Mouse (Mus musculus) heart, embryonic 15.5 days (tissue): Measurements from ENCODE around the gene Cd99l2. TPM values are rescaled to one million over a fixed set of nuclear protein-coding genes. Genes with fewer than 3 reads are reported as not detected.

Experiments
- ATAC-seq: fragments of 200-750 bp; cut with Nextera tagmentation; replicated peaks from 2 replicates; pipeline ENCODE4 v1.8.0; 2017; ENCODE audit warnings: low read depth, moderate TSS enrichment; ENCODE audit not compliant: insufficient number of reproducible peaks, insufficient read depth, low FRiP score
- H3K27ac ChIP-seq: fragments of 300-500 bp; sonication (generic); 2 replicates; pipeline ENCODE4 v1.5.1; 2015; ENCODE audit warnings: mild to moderate bottlenecking, inconsistent platforms
- H3K27me3 ChIP-seq: fragments of 300-500 bp; sonication (generic); 2 replicates; pipeline ENCODE4 v1.6.1; 2015; ENCODE audit warnings: inconsistent platforms
- H3K36me3 ChIP-seq: fragments of 300-500 bp; sonication (generic); 2 replicates; pipeline ENCODE4 v1.6.1; 2015; ENCODE audit warnings: mild to moderate bottlenecking, inconsistent platforms
- H3K4me1 ChIP-seq: fragments of 300-500 bp; sonication (generic); replicated peaks from 2 replicates; pipeline ENCODE4 v1.6.1; 2015; ENCODE audit warnings: inconsistent platforms
- H3K4me2 ChIP-seq: fragments of 300-500 bp; sonication (generic); 2 replicates; pipeline ENCODE4 v1.6.1; 2015; ENCODE audit warnings: inconsistent platforms, mild to moderate bottlenecking, moderate library complexity
- H3K4me3 ChIP-seq: fragments of 300-500 bp; sonication (generic); 2 replicates; pipeline ENCODE4 v1.5.1; 2015; ENCODE audit warnings: mild to moderate bottlenecking, inconsistent platforms
- H3K9ac ChIP-seq: fragments of 300-500 bp; sonication (generic); 2 replicates; pipeline ENCODE4 v1.6.1; 2015; ENCODE audit warnings: mild to moderate bottlenecking, inconsistent platforms
- H3K9me3 ChIP-seq: fragments of 300-500 bp; sonication (generic); replicated peaks from 2 replicates; pipeline ENCODE4 v1.6.1; 2016; ENCODE audit warnings: inconsistent platforms
- WGBS: fragments of 180-500 bp; shearing (Covaris S2); methylation state at CpG from one replicate; pipeline ENCODE4 v1.1.7; 2015; ENCODE audit warnings: mixed read lengths; 5-methylcytosine and 5-hydroxymethylcytosine counted together
- polyA plus RNA-seq: library from polyadenylated mRNA; unstranded; fragments of >200 nt; fragmentation: Nextera tagmentation; extraction: Ambion mirVana; gene quantifications from 2 replicates; pipeline ENCODE4 v1.2.1, GENCODE M21; 2015

The Cd99l2 gene
- polyA plus RNA-seq = 30.1 and 34.5 TPM in 2 replicates

- Histone ChIP-seq H3K4me3 (peak within 1 kb of the TSS; percentile 67), H3K4me1 (no peaks in the 10 kb centered on the region), H3K27ac (peak within 1 kb of the TSS; percentile 95), H3K9ac (peak within 1 kb of the TSS; percentile 73), H3K4me2 (peak within 1 kb of the TSS; percentile 74), H3K9me3 (no peaks in the 10 kb centered on the region), H3K27me3 (peaks cover 3% of the 10 kb centered on the region; the same call in 1 of the 2 replicates), H3K36me3 (no peaks in the 10 kb centered on the region)
- ATAC-seq = peak; percentile 98
- WGBS = 22% methylated on average over 21 of the region's 23 CpGs
Observed at GRCm38 (mm10) chrX:71492634-71493278, at the start of gene Cd99l2. TSS of gene Cd99l2 (minus strand) at chrX:71492849.

- H3K9me3 ChIP-seq = no peaks in the 10 kb centered on the region
- H3K27ac ChIP-seq = no peak overlapping the region
- no peak overlapping the region for H3K9ac ChIP-seq
- no peak overlapping the region for H3K4me3 ChIP-seq
- WGBS = 76% methylated on average over 7 of the region's 7 CpGs
- no peak for ATAC-seq
- peaks cover 5% of the 10 kb centered on the region; the same call in 1 of the 2 replicates for H3K27me3 ChIP-seq
- no peak overlapping the region for H3K4me2 ChIP-seq
- no peaks in the 10 kb centered on the region for H3K36me3 ChIP-seq
- H3K4me1 ChIP-seq = no peaks in the 10 kb centered on the region
Observed at GRCm38 (mm10) chrX:71540821-71541510, 48.3 kb upstream of the Cd99l2 start.

- Histone ChIP-seq H3K4me3 (no peak overlapping the region), H3K27ac (no peak overlapping the region), H3K36me3 (no peaks in the 10 kb centered on the region), H3K4me1 (no peaks in the 10 kb centered on the region), H3K9ac (no peak overlapping the region), H3K27me3 (peaks cover 8% of the 10 kb centered on the region; the same call in 1 of the 2 replicates), H3K4me2 (no peak overlapping the region), H3K9me3 (no peaks in the 10 kb centered on the region)
- WGBS = 47% methylated on average over 2 of the region's 2 CpGs
- ATAC-seq = no peak
Observed at GRCm38 (mm10) chrX:71537791-71538190, 45.1 kb upstream of the Cd99l2 start.

- H3K27me3 ChIP-seq = peaks cover 15% of the 10 kb centered on the region
- WGBS = 64% methylated on average over 5 of the region's 5 CpGs
- no peak overlapping the region for H3K4me2 ChIP-seq
- no peaks in the 10 kb centered on the region for H3K4me1 ChIP-seq
- no peak overlapping the region for H3K4me3 ChIP-seq
- H3K27ac ChIP-seq = no peak overlapping the region
- no peaks in the 10 kb centered on the region for H3K36me3 ChIP-seq
- ATAC-seq = no peak
- no peak overlapping the region for H3K9ac ChIP-seq
- H3K9me3 ChIP-seq = no peaks in the 10 kb centered on the region
Observed at GRCm38 (mm10) chrX:71534102-71534501, 41.5 kb upstream of the Cd99l2 start.

GRCm38 (mm10) chrX:71532635-71533034 lies 40.0 kb upstream of the Cd99l2 start:
- WGBS = 54% methylated on average over 3 of the region's 3 CpGs
- no peak overlapping the region for H3K4me2 ChIP-seq
- peaks cover 15% of the 10 kb centered on the region for H3K27me3 ChIP-seq
- no peak overlapping the region for H3K9ac ChIP-seq
- H3K4me3 ChIP-seq = no peak overlapping the region
- no peak for ATAC-seq
- H3K36me3 ChIP-seq = no peaks in the 10 kb centered on the region
- H3K4me1 ChIP-seq = 0 out of 2 replicates have a peak, but pooled peaks cover 9% of the 10 kb centered on the region
- H3K9me3 ChIP-seq = no peaks in the 10 kb centered on the region
- H3K27ac ChIP-seq = no peak overlapping the region

- Histone ChIP-seq H3K9ac (no peak overlapping the region), H3K4me2 (no peak overlapping the region), H3K36me3 (no peaks in the 10 kb centered on the region), H3K27ac (no peak overlapping the region), H3K9me3 (no peaks in the 10 kb centered on the region), H3K4me3 (no peak overlapping the region), H3K27me3 (peaks cover 15% of the 10 kb centered on the region), H3K4me1 (0 out of 2 replicates have a peak, but pooled peaks cover 9% of the 10 kb centered on the region)
- 0 out of 2 replicates have a peak, but pooled peaks have one; percentile 31 for ATAC-seq
- WGBS = 42% methylated on average over 6 of the region's 6 CpGs
Observed at GRCm38 (mm10) chrX:71528646-71529045, 36.0 kb upstream of the Cd99l2 start.

GRCm38 (mm10) chrX:71528150-71528549 lies 35.5 kb upstream of the Cd99l2 start:
- ATAC-seq = no peak
- Histone ChIP-seq H3K4me1 (0 out of 2 replicates have a peak, but pooled peaks cover 9% of the 10 kb centered on the region), H3K9ac (no peak overlapping the region), H3K27me3 (peaks cover 12% of the 10 kb centered on the region), H3K4me2 (no peak overlapping the region), H3K36me3 (no peaks in the 10 kb centered on the region), H3K9me3 (no peaks in the 10 kb centered on the region), H3K4me3 (no peak overlapping the region), H3K27ac (no peak overlapping the region)
- 80% methylated on average over 3 of the region's 3 CpGs for WGBS

- H3K4me3 ChIP-seq = no peak overlapping the region
- WGBS = 92% methylated on average over 1 of the region's 1 CpGs
- no peak for ATAC-seq
- 0 out of 2 replicates have a peak, but pooled peaks cover 9% of the 10 kb centered on the region for H3K4me1 ChIP-seq
- no peaks in the 10 kb centered on the region for H3K9me3 ChIP-seq
- peaks cover 10% of the 10 kb centered on the region for H3K27me3 ChIP-seq
- H3K27ac ChIP-seq = no peak overlapping the region
- no peaks in the 10 kb centered on the region for H3K36me3 ChIP-seq
- H3K9ac ChIP-seq = no peak overlapping the region
- H3K4me2 ChIP-seq = no peak overlapping the region
Observed at GRCm38 (mm10) chrX:71527461-71527860, 34.8 kb upstream of the Cd99l2 start.

GRCm38 (mm10) chrX:71525593-71526299 lies 33.1 kb upstream of the Cd99l2 start:
- Histone ChIP-seq H3K4me1 (0 out of 2 replicates have a peak, but pooled peaks cover 9% of the 10 kb centered on the region), H3K27me3 (peaks cover 13% of the 10 kb centered on the region), H3K9ac (no peak overlapping the region), H3K9me3 (no peaks in the 10 kb centered on the region), H3K36me3 (no peaks in the 10 kb centered on the region), H3K4me2 (no peak overlapping the region), H3K27ac (no peak overlapping the region), H3K4me3 (no peak overlapping the region)
- 27% methylated on average over 3 of the region's 3 CpGs for WGBS
- no peak for ATAC-seq

GRCm38 (mm10) chrX:71524310-71524709 lies 31.7 kb upstream of the Cd99l2 start:
- Histone ChIP-seq H3K4me1 (0 out of 2 replicates have a peak, but pooled peaks cover 9% of the 10 kb centered on the region), H3K4me3 (no peak overlapping the region), H3K27ac (no peak overlapping the region), H3K9me3 (no peaks in the 10 kb centered on the region), H3K4me2 (no peak overlapping the region), H3K9ac (no peak overlapping the region), H3K27me3 (peaks cover 6% of the 10 kb centered on the region), H3K36me3 (no peaks in the 10 kb centered on the region)
- 38% methylated on average over 2 of the region's 2 CpGs for WGBS
- ATAC-seq = no peak

GRCm38 (mm10) chrX:71522889-71523288 lies 30.2 kb upstream of the Cd99l2 start:
- no peak overlapping the region for H3K9ac ChIP-seq
- H3K9me3 ChIP-seq = no peaks in the 10 kb centered on the region
- no peak overlapping the region for H3K4me2 ChIP-seq
- H3K4me3 ChIP-seq = no peak overlapping the region
- 86% methylated on average over 3 of the region's 3 CpGs for WGBS
- H3K27me3 ChIP-seq = peaks cover 6% of the 10 kb centered on the region
- no peak for ATAC-seq
- no peak overlapping the region for H3K27ac ChIP-seq
- H3K4me1 ChIP-seq = 0 out of 2 replicates have a peak, but pooled peaks cover 2% of the 10 kb centered on the region
- H3K36me3 ChIP-seq = no peaks in the 10 kb centered on the region
